Mouse (Mus musculus): ENCODE measurements at regions not wholly inside any gene's neighbourhood (a gene's known extent, or its start where the extent isn't known, plus 50 kb on each side); places are given as distances from the start of the nearest gene placed in this dataset.

DNA sequence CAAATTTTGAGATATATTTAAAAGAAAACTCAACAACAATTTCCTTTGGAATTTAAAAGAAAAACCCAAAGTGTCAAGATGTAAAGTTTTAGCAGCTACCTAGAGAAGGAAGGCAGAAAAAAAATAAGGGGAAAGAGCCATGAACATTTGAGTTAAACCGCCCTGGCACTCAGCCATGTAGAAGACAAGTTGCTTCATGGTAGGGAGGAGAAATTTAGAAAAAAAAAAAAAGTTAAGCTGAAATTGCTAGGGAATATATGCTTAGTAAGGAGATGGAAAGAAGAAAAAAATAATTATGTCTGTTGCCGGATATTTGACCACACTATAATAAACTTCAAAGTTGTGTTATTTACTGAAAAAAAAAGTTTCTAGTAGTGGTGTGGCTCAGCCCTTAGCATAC lies 479.8 kb upstream of the Pou3f4 start:
- no peak overlapping the region for H3K27ac ChIP-seq
- 87% methylated on average over 2 of the region's 2 CpGs for WGBS
- no peak for ATAC-seq (replicated peaks)
- H3K36me3 ChIP-seq (replicated peaks): no peaks in the 10 kb centered on the region
- H3K9ac ChIP-seq: no peak overlapping the region
- no peaks in the 10 kb centered on the region for H3K4me1 ChIP-seq
- no peaks in the 10 kb centered on the region for H3K9me3 ChIP-seq
- no peak overlapping the region for H3K4me3 ChIP-seq
- H3K4me2 ChIP-seq: no peak overlapping the region
- H3K27me3 ChIP-seq (replicated peaks): no peaks in the 10 kb centered on the region

GRCm38 (mm10) chrX:110335013-110335412 lies 479.1 kb upstream of the Pou3f4 start:
- Histone ChIP-seq H3K9me3 (no peaks in the 10 kb centered on the region), H3K9ac (no peak overlapping the region), H3K27me3 (replicated peaks) (no peaks in the 10 kb centered on the region), H3K36me3 (replicated peaks) (no peaks in the 10 kb centered on the region), H3K4me1 (no peaks in the 10 kb centered on the region), H3K4me2 (no peak overlapping the region), H3K27ac (no peak overlapping the region), H3K4me3 (no peak overlapping the region)
- WGBS: 76% methylated on average over 1 of the region's 1 CpGs
- ATAC-seq (replicated peaks): no peak

All from midbrain, embryonic 15.5 days (tissue).